Mouse (Mus musculus): ENCODE data around the gene Lrmda.

The Lrmda gene

GRCm38 (mm10) chr14:21992321-21992885, 27.1 kb upstream of the Lrmda start:
- DNase-seq (ENCODE audit: low spot score in 2 of 2) = no peak

DNA sequence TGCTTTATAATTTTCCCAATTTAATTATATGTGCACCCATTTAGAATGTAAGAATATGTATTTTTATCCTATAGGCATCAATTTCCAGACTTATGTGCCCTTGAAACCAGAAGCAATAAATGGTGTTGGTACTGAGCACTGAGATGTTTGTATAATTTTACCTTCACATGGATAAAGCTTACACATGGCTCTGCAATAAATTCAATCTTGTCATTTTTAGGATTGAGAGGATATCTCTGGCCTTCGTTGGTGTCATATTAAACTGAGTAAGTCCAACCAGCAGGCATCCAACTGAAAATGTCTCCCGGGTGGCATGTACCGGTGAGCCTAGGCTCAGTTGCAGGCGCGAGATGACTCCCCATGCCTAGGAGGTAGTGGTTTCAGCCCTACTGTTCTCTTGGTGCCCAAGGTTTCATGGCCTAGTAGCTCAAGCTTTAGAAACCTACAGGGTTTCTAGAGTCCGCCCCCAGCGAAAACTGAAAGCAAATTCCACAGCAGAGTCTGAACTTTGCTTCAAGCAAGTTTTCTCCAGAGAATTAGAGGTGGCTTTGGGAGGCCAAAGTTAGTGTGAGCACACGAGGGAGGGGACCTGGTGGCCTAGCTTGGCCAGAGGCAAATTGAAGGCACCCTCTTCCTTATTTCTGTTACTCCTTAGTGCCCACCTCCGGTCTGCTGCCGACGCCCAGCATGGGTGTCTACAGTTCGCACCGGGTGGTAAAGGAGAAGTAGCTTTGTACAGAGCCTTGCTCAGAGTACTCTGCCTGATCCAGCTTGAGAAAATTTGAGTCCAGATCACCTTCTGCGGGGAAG, 26.1 kb upstream of the Lrmda start:
- no peak for DNase-seq (ENCODE audit: low spot score in 2 of 2)

GRCm38 (mm10) chr14:21994061-21994990, 25.2 kb upstream of the Lrmda start:
- DNase-seq (ENCODE audit: low spot score in 2 of 2) = peak in 1 of 2 experiments; percentile 64

DNA sequence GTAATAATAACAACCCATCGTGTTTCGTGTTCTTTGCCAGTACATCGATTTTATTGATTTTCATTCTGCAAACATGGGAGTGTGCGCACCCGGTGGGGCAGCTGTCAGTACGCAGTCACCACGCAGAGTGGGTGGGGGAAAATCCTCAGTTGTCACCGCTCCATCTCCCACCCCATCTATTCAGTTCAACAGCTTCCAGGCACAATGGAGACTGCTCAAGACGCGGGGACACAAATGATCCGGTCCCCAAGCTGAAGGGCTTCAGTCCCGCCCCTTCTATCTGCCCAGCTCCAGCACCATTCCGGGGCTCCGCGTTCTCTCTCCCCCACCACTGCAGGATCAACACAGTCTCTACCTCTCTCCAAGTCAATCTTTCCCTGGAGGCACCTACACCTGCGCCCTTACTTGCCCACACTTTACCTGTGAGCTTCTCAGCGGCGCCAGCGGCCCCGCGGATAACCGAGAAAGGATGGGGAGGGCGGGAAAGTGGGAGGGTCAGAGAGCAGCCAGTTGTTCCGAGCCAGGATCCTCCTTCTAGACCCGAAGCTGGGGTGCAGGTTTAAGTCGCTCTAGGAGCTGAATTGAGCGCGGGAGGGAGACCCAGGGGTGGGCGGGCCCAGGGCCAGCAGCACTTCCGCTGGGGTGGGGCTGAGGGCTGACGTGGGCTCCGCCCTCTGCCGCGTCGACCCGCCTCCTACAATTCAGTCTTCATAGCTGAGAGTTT, 24.3 kb upstream of the Lrmda start:
- peak; percentile 58 to 71 for DNase-seq (ENCODE audit: low spot score in 2 of 2)

- no peak for DNase-seq (ENCODE audit: low spot score in 2 of 2)
Observed at GRCm38 (mm10) chr14:21999588-21999987, 19.9 kb upstream of the Lrmda start.

- no peak for DNase-seq (ENCODE audit: low spot score in 2 of 2)
Observed at GRCm38 (mm10) chr14:22003231-22003630, 16.3 kb upstream of the Lrmda start.

DNA sequence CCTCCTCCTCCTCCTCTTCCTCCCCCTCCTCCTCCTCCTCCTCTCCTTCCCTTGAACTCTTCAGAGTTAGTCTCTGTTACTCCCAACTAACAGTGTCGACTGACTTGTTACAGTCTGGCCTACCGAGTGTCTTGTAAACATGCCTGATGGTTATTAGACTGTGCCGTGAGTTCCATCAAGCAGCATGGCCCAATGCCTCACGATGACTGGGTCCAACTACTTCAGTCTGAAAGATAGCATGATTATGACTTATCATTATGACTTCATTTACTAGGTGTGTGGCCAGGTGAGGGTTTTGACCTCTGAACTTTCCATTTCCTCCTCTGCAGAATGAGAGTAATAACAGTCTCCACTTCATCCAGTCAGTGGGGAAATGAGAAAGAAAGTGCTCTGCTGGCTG, 15.9 kb upstream of the Lrmda start:
- DNase-seq (ENCODE audit: low spot score in 2 of 2) = no peak

DNA sequence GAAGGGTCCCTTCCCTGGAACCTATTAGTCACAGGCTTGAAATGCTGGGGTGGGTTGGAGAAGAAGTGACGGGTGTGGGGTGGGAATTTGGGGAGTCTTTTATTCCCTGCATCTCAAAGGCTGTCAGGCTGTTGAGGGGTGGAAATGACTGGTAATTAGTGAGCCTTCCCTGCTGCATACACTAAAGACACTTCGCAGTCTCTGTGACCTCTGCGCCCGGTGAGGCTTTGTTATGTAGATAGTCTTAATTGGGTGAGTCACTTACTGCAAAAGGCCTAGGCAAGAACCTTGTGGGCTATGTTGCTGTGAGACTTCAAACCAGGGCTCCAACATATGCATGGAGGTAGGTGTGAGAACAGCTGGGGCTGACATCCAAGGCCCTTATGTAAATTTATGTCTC, 14.6 kb upstream of the Lrmda start:
- no peak for DNase-seq (ENCODE audit: low spot score in 2 of 2)

GRCm38 (mm10) chr14:22007006-22007405, 12.5 kb upstream of the Lrmda start:
- DNase-seq (ENCODE audit: low spot score in 2 of 2) = no peak

DNA sequence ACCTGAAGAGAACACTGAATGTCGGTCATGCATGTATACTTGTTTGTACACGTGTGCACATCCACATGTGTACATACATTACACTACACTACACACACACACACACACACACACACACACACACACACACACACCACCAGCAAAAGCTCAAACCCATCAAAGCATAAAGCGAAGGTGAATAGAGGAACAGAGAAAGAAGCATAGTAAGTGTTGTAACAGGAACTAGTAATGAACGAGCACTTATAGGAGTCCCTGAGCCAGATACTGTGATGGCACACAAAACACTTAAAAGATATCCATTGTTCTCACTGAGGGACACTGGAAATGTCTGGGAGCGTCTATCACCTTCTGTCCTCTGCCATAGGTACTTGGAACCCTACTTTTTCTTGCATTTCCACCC, 5.2 kb upstream of the Lrmda start:
- no peak for DNase-seq (ENCODE audit: low spot score in 2 of 2)

DNA sequence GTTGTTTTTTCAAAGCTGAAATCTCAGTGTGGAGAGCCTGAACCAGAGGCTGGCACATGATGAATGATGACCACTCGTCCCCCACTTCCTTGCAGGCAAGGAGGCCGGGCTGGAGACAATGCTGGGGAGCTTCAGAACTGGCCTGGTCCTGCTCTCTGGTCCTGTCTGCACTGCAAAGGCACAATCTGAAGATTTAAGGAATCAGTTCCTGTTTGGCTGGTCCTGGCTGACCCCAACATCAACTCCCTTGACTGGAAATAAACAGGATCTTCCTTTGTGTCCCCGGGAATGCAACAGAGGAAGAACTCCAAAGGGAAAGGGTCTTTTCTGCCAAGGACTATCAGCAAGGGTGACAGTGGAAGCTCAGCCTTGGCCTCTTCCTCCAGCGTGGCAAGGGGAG, 4.7 kb upstream of the Lrmda start:
- no peak for DNase-seq (ENCODE audit: low spot score in 2 of 2)

DNA sequence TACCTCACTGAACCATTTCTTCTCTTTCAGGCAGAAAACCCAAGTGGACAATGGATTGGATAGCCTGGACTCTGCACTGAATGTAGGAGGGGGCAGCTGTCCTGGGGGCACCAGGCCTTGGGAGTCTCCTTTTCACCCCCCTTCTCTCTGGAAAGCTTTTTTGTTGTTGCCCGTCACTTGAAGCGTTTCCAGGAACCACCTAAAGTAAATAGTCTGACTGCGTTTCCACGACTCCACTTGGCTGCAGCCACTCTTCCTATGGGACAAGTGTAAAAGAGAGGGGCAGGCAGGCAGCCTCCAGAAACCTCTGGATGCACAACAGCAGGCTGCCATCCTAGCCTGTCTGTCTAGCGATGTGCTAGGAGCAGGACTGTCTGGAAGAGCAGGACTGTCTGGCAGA, 2.5 kb upstream of the Lrmda start:
- no peak for DNase-seq (ENCODE audit: low spot score in 2 of 2)

- DNase-seq (ENCODE audit: low spot score in 2 of 2) = no peak
Observed at GRCm38 (mm10) chr14:22019949-22020845, 685 bp downstream of the Lrmda start.

GRCm38 (mm10) chr14:22020885-22021284, 1.4 kb downstream of the Lrmda start:
- DNase-seq (ENCODE audit: low spot score in 2 of 2) = peak in 1 of 2 experiments; percentile 24

GRCm38 (mm10) chr14:22023533-22023932, 4.0 kb downstream of the Lrmda start:
- DNase-seq (ENCODE audit: low spot score in 2 of 2) = no peak

DNA sequence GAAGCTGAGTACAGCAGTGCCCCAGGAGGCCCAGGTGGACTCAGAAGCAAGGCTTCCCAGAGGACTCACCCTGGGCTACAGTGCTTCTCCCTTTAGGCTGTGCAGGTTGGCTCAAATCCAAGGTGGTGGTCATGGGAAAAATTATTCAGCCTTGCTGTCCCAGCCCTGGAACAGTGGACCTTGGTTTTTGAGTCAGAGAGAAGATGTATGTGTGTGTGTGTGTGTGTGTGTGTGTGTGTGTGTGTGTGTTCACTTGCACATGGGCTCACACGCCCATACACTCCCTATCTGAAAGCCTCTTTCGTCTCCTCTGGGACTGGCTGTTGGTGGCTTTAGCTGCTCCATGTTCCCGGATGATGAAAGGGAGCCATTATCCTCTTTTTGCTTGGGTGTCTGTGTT, 16.4 kb downstream of the Lrmda start:
- no peak for DNase-seq (ENCODE audit: low spot score in 2 of 2)

- no peak for DNase-seq (ENCODE audit: low spot score in 2 of 2)
Observed at GRCm38 (mm10) chr14:22036338-22036737, 16.8 kb downstream of the Lrmda start.

- no peak for DNase-seq (ENCODE audit: low spot score in 2 of 2)
Observed at GRCm38 (mm10) chr14:22036802-22037497, 17.4 kb downstream of the Lrmda start.

DNA sequence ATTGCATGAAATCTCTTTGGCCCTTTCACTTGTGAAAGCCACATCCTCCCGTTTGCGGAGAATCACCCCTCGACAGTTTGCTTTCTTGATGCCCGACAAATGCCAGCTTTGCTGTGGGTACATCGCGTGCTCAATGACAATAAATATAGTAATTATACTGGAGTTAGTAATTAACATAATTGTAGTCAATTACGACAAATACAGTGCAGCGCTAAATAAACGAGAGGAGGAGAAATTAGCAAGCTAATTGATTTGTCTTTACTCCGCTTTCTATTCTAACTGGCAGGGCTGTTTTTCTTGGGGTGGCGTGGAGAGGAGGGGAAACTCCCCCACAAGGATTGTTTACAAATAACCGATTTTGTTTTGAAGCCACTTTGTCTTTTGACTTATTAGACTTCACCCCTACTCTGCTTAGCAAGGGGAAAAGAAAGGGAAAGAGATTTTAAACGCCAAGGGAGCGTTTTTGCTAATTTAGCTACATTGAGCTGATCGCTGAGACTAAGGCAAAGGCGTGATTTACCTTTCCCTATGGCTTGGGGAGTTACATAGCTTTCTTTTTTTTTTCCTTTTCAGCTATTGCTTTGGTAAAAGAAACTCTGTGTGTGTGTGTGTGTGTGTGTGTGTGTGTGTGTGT, 18.1 kb downstream of the Lrmda start:
- no peak for DNase-seq (ENCODE audit: low spot score in 2 of 2)

- no peak for DNase-seq (ENCODE audit: low spot score in 2 of 2)
Observed at GRCm38 (mm10) chr14:22042146-22042545, 22.6 kb downstream of the Lrmda start.
